Mouse (Mus musculus): ENCODE measurements around the gene Rpp40.

Gene Rpp40

DNA sequence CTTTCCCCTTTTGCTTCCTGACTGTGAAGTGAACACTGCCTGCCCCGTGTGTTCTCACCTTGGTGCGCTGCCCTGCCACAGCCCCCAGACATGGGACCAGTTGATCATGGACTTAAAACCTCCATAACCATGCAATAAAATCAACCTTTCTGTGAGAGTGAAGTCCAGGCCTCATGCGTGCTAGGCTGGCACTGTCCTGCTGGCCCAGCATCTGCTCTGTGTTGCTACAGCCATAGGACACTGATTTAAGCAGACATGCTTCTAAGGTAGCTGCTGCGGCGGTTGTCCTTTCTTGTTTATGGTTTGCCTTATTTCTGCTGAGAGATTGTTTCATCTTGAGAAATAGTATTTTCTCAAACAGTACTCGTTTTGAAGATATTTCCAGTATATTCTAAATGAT is 54.6 kb downstream of the Rpp40 start:
- DNase-seq, result no peak

DNA sequence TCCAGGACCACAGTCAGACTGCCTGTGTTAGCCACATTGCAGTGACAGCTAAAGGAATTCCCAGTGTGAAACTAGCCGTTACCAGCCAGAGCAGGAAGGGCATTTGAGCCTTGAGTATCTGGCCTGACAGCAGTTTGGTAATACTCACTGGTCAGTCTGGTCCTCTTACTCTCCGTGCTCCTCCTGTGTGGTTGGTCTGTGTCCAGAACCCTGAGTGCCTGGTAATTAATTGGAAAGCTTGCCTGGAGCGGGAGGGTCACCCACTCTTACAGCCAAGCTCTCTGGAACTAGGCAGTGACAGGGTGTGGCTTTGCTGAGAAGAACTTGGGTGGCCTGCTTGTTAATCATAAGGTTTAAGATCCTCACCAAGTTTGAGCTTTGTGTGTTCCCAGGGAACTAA is 57.5 kb downstream of the Rpp40 start:
- no peak for DNase-seq

- DNase-seq, result no peak
These were observed 60.9 kb downstream of the Rpp40 start for GRCm38 (mm10) chr13:35845306-35845705.

All from embryo, embryonic 11 days (tissue).